Mouse (Mus musculus) Muller cell, postnatal 12 days (primary cell): ENCODE data around the gene Ak1.

ENCODE experiments used
- DNase-seq: peaks from one replicate; pipeline ENCODE4 v3.0.0-alpha.2; 2015; ENCODE audit errors: inconsistent ontology term

Ak1 gene

GRCm38 (mm10) chr2:32627266-32628043 is 5.9 kb downstream of the Ak1 start:
- DNase-seq = no peak

GRCm38 (mm10) chr2:32628044-32628550 is 6.5 kb downstream of the Ak1 start:
- peak; percentile 42 for DNase-seq

GRCm38 (mm10) chr2:32628729-32629128 is 7.2 kb downstream of the Ak1 start:
- peak; percentile 91 for DNase-seq

- peak; percentile 95 for DNase-seq
These were observed 7.9 kb downstream of the Ak1 start for GRCm38 (mm10) chr2:32629276-32629976.

- DNase-seq = no peak
These were observed 8.5 kb downstream of the Ak1 start for GRCm38 (mm10) chr2:32630036-32630435.

GRCm38 (mm10) chr2:32631046-32631445 is 9.5 kb downstream of the Ak1 start:
- no peak for DNase-seq

- DNase-seq = peak; percentile 85
These were observed 10.3 kb downstream of the Ak1 start for GRCm38 (mm10) chr2:32631737-32632394.

- DNase-seq = no peak
These were observed 12.1 kb downstream of the Ak1 start for GRCm38 (mm10) chr2:32633660-32634059.

GRCm38 (mm10) chr2:32634277-32635105 is 12.9 kb downstream of the Ak1 start:
- no peak for DNase-seq

- no peak for DNase-seq
These were observed 15.1 kb downstream of the Ak1 start for GRCm38 (mm10) chr2:32636617-32637016.

- DNase-seq = no peak
These were observed 16.3 kb downstream of the Ak1 start for GRCm38 (mm10) chr2:32637778-32638281.

GRCm38 (mm10) chr2:32639632-32640031 is 18.1 kb downstream of the Ak1 start:
- DNase-seq = no peak

GRCm38 (mm10) chr2:32640550-32641051 is 19.0 kb downstream of the Ak1 start:
- DNase-seq = no peak

- DNase-seq = no peak
These were observed 20.3 kb downstream of the Ak1 start for GRCm38 (mm10) chr2:32641810-32642209.

GRCm38 (mm10) chr2:32642813-32643212 is 21.3 kb downstream of the Ak1 start:
- no peak for DNase-seq

GRCm38 (mm10) chr2:32644083-32644482 is 22.5 kb downstream of the Ak1 start:
- DNase-seq = no peak

- DNase-seq = no peak
These were observed 23.4 kb downstream of the Ak1 start for GRCm38 (mm10) chr2:32644799-32645475.

GRCm38 (mm10) chr2:32645647-32646046 is 24.1 kb downstream of the Ak1 start:
- no peak for DNase-seq

GRCm38 (mm10) chr2:32646379-32647056 is 25.0 kb downstream of the Ak1 start, which contains the start of gene Eng:
Eng (plus strand) TSS chr2:32646595.
- no peak for DNase-seq

- DNase-seq = no peak
These were observed 25.8 kb downstream of the Ak1 start for GRCm38 (mm10) chr2:32647366-32647765.
